Mouse (Mus musculus) kidney, adult 2 months (tissue): ENCODE measurements around the gene Nup107. TPM values are rescaled to one million over a fixed set of nuclear protein-coding genes. Genes with fewer than 3 reads are reported as not detected.

Source experiments
- DNase-seq: peaks from one replicate; pipeline ENCODE4 v3.0.0; 2021
- H3K27ac ChIP-seq: fragments of 200-500 bp; 2 replicates; pipeline ENCODE4 v1.5.1; 2012; ENCODE audit warnings: low read depth, low read length, control low read depth, inconsistent platforms; ENCODE audit not compliant: insufficient read depth
- H3K27me3 ChIP-seq: fragments of 200-500 bp; replicated peaks from 2 replicates; pipeline ENCODE4 v1.6.1; 2012; ENCODE audit warnings: mild to moderate bottlenecking, moderate library complexity, low read length, inconsistent platforms; ENCODE audit not compliant: control insufficient read depth, insufficient read depth
- H3K36me3 ChIP-seq: fragments of 200-500 bp; 2 replicates; pipeline ENCODE4 v1.6.1; 2012; ENCODE audit warnings: mild to moderate bottlenecking, moderate library complexity, low read length, inconsistent platforms; ENCODE audit not compliant: control insufficient read depth, insufficient read depth
- H3K4me1 ChIP-seq: fragments of 200-500 bp; 2 replicates; pipeline ENCODE4 v1.6.1; 2011; ENCODE audit warnings: low read length; ENCODE audit not compliant: control insufficient read depth, insufficient read depth
- H3K4me3 ChIP-seq: fragments of 200-500 bp; 2 replicates; pipeline ENCODE4 v1.5.1; 2011; ENCODE audit warnings: mild to moderate bottlenecking, low read depth, low read length, control low read depth; ENCODE audit not compliant: insufficient read depth
- CTCF ChIP-seq: fragments of 200-500 bp; conservative IDR thresholded peaks from 2 replicates; pipeline ENCODE4 v1.5.1; 2011; ENCODE audit warnings: low read depth, mild to moderate bottlenecking, control low read depth, low read length, moderate library complexity, mixed read lengths; ENCODE audit not compliant: insufficient read depth, insufficient read length
- POLR2A ChIP-seq: fragments of 200-500 bp; IDR thresholded peaks from one replicate; pipeline ENCODE4 v1.6.1; 2011; ENCODE audit warnings: low read depth, low read length, control low read depth
- WGBS: fragments of 180-500 bp; shearing (Covaris S2); methylation state at CpG from one replicate; pipeline ENCODE4 v1.1.7; 2018; 5-methylcytosine and 5-hydroxymethylcytosine counted together
- polyA plus RNA-seq: library from polyadenylated mRNA; depleted of rRNA; stranded (reverse); fragments of >200 nt; gene quantifications from 2 replicates; pipeline ENCODE4 v1.2.3, GENCODE M21; 2012

The Nup107 gene
- polyA plus RNA-seq, 1 experiment, result 4.6 TPM

DNA sequence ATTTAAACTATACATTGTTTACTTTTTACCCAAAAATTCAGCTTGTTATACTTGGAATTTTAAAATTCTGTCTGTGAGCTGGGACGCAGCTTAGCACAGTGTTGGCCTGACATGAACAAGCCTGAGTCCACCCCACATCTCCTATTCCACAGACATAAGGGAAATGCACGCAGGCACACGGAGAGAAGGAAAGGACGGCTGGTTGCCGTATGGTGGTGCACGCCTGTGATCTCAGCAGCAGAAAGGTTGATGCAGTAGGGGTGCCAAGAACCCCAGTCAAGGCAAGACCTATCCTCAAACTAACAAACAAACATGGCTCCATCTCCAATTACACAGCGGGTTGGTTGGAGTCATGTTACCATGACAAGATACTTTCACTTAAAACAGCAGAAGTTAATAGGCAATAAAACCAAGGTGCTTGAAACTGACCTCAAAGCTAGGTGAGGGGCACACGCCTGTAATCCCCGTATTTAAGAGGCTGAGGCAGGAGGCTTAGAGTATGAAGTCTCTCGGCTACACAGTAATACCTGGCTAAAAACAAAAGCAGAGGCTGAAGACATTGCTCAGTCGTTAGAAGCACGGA is 14.1 kb downstream of the Nup107 start:
- Histone ChIP-seq H3K4me1 (no peaks in the 10 kb centered on the region), H3K4me3 (no peak overlapping the region), H3K27me3 (no peaks in the 10 kb centered on the region), H3K36me3 (no peaks in the 10 kb centered on the region), H3K27ac (no peak overlapping the region)
- TF ChIP-seq CTCF (no peak), POLR2A (no peak)
- no peak for DNase-seq
- WGBS, result 92% methylated on average over 12 of the region's 12 CpGs

GRCm38 (mm10) chr10:117777501-117778327 is 14.8 kb downstream of the Nup107 start:
- Histone ChIP-seq H3K27ac (no peak overlapping the region), H3K27me3 (no peaks in the 10 kb centered on the region), H3K4me1 (no peaks in the 10 kb centered on the region), H3K4me3 (no peak overlapping the region), H3K36me3 (no peaks in the 10 kb centered on the region)
- DNase-seq, result no peak
- TF ChIP-seq CTCF, result no peak
- TF ChIP-seq POLR2A, result no peak
- WGBS, result 94% methylated on average over 17 of the region's 17 CpGs

DNA sequence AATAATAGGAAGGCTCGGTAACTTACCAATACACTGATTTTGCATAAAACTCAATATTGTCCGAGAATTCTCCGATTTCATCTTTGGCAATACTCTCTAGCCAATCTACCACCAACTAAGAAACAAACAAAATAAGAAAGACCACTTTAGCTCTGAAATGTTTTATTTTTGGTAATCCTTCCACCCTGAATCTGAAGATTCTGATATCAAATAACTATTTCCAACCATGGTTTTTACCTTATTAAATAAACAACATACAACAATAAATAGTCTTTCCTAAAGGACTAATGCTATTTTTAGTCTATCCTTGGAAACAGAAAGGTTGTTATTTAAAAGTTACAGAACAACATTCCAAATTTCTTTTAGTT is 15.4 kb downstream of the Nup107 start:
- Histone ChIP-seq H3K4me3 (no peak overlapping the region), H3K36me3 (no peaks in the 10 kb centered on the region), H3K27ac (no peak overlapping the region), H3K4me1 (no peaks in the 10 kb centered on the region), H3K27me3 (no peaks in the 10 kb centered on the region)
- WGBS, result 100% methylated on average over 3 of the region's 3 CpGs
- no peak for DNase-seq
- TF ChIP-seq POLR2A (no peak), CTCF (no peak)

GRCm38 (mm10) chr10:117776281-117777102 is 16.0 kb downstream of the Nup107 start:
- Histone ChIP-seq H3K36me3 (no peaks in the 10 kb centered on the region), H3K27ac (no peak overlapping the region), H3K4me3 (no peak overlapping the region), H3K4me1 (no peaks in the 10 kb centered on the region), H3K27me3 (no peaks in the 10 kb centered on the region)
- no peak for DNase-seq
- TF ChIP-seq CTCF, result no peak
- TF ChIP-seq POLR2A, result no peak
- 91% methylated on average over 12 of the region's 12 CpGs for WGBS

GRCm38 (mm10) chr10:117775401-117776144 is 16.9 kb downstream of the Nup107 start:
- Histone ChIP-seq H3K36me3 (no peaks in the 10 kb centered on the region), H3K27me3 (no peaks in the 10 kb centered on the region), H3K4me3 (no peak overlapping the region), H3K4me1 (no peaks in the 10 kb centered on the region), H3K27ac (no peak overlapping the region)
- TF ChIP-seq CTCF (no peak), POLR2A (no peak)
- no peak for DNase-seq
- 88% methylated on average over 6 of the region's 6 CpGs for WGBS

- WGBS, result 98% methylated on average over 1 of the region's 1 CpGs
- no peaks in the 10 kb centered on the region for H3K36me3 ChIP-seq
- no peaks in the 10 kb centered on the region for H3K4me1 ChIP-seq
- TF ChIP-seq POLR2A, result no peak
- no peak for TF ChIP-seq CTCF
- DNase-seq, result no peak
- H3K27me3 ChIP-seq, result no peaks in the 10 kb centered on the region
- no peak overlapping the region for H3K27ac ChIP-seq
- H3K4me3 ChIP-seq, result no peak overlapping the region
Measured at GRCm38 (mm10) chr10:117774817-117775120, 17.7 kb downstream of the Nup107 start.
